Mouse (Mus musculus): ENCODE measurements at regions not wholly inside any gene's neighbourhood (a gene's known extent, or its start where the extent isn't known, plus 50 kb on each side); places are given as distances from the start of the nearest gene placed in this dataset.

- no peak for DNase-seq (ENCODE audit: low spot score)
These were observed 54.8 kb downstream of the Tmem30b start for GRCm38 (mm10) chr12:73491370-73491769.

- no peak for DNase-seq (ENCODE audit: low spot score)
These were observed 63.3 kb downstream of the Tmem30b start for GRCm38 (mm10) chr12:73482858-73483257.

GRCm38 (mm10) chr12:73482275-73482674, 63.9 kb downstream of the Tmem30b start:
- no peak for DNase-seq (ENCODE audit: low spot score)

- no peak for DNase-seq (ENCODE audit: low spot score)
These were observed 64.5 kb downstream of the Tmem30b start for GRCm38 (mm10) chr12:73481705-73482104.

GRCm38 (mm10) chr12:73481165-73481564, 65.0 kb downstream of the Tmem30b start:
- DNase-seq (ENCODE audit: low spot score): no peak

- no peak for DNase-seq (ENCODE audit: low spot score)
These were observed 65.6 kb downstream of the Tmem30b start for GRCm38 (mm10) chr12:73480610-73480971.

- no peak for DNase-seq (ENCODE audit: low spot score)
These were observed 66.1 kb downstream of the Tmem30b start for GRCm38 (mm10) chr12:73479932-73480609.

GRCm38 (mm10) chr12:73478641-73479040, 67.6 kb downstream of the Tmem30b start:
- no peak for DNase-seq (ENCODE audit: low spot score)

GRCm38 (mm10) chr12:73476421-73476858, 69.8 kb downstream of the Tmem30b start:
- DNase-seq (ENCODE audit: low spot score): peak; percentile 37

- no peak for DNase-seq (ENCODE audit: low spot score)
These were observed 70.4 kb downstream of the Tmem30b start for GRCm38 (mm10) chr12:73475774-73476173.

GRCm38 (mm10) chr12:73475020-73475419, 71.2 kb downstream of the Tmem30b start:
- no peak for DNase-seq (ENCODE audit: low spot score)

GRCm38 (mm10) chr12:73473111-73473510, 73.1 kb downstream of the Tmem30b start:
- DNase-seq (ENCODE audit: low spot score): no peak

- no peak for DNase-seq (ENCODE audit: low spot score)
These were observed 74.2 kb downstream of the Tmem30b start for GRCm38 (mm10) chr12:73471966-73472365.

GRCm38 (mm10) chr12:73466484-73466883, 79.7 kb downstream of the Tmem30b start:
- no peak for DNase-seq (ENCODE audit: low spot score)

- DNase-seq (ENCODE audit: low spot score): no peak
These were observed 80.2 kb downstream of the Tmem30b start for GRCm38 (mm10) chr12:73465975-73466374.

GRCm38 (mm10) chr12:73464311-73464710, 81.9 kb downstream of the Tmem30b start:
- no peak for DNase-seq (ENCODE audit: low spot score)

- no peak for DNase-seq (ENCODE audit: low spot score)
These were observed 84.1 kb downstream of the Tmem30b start for GRCm38 (mm10) chr12:73462091-73462490.

GRCm38 (mm10) chr12:73460291-73460761, 85.9 kb downstream of the Tmem30b start:
- no peak for DNase-seq (ENCODE audit: low spot score)

GRCm38 (mm10) chr12:73451257-73451656, 94.9 kb downstream of the Tmem30b start:
- DNase-seq (ENCODE audit: low spot score): no peak

- no peak for DNase-seq (ENCODE audit: low spot score)
These were observed 95.7 kb downstream of the Tmem30b start for GRCm38 (mm10) chr12:73450541-73450940.

- DNase-seq (ENCODE audit: low spot score): peak; percentile 58
These were observed 96.2 kb downstream of the Tmem30b start for GRCm38 (mm10) chr12:73449911-73450520.

GRCm38 (mm10) chr12:73449069-73449468, 97.1 kb downstream of the Tmem30b start:
- no peak for DNase-seq (ENCODE audit: low spot score)

GRCm38 (mm10) chr12:73448388-73448965, 97.7 kb downstream of the Tmem30b start:
- no peak for DNase-seq (ENCODE audit: low spot score)

Data from retina, embryonic 14.5 days (tissue).